Mouse (Mus musculus): ENCODE results near the gene Scarf2. TPM values are rescaled to one million over a fixed set of nuclear protein-coding genes. Genes with fewer than 3 reads are reported as not detected.

The Scarf2 gene
- 0.24 to 0.26 TPM (median 0.24 TPM) in 3 of 4 replicates, not detected in the other for total RNA-seq (2023; ENCODE audit: inconsistent age)

GRCm38 (mm10) chr16:17796971-17797811 is at the start of gene Scarf2:
Gene Scarf2, plus strand, starts transcription at chr16:17797282.

GRCm38 (mm10) chr16:17759344-17759773 is 37.7 kb upstream of the Scarf2 start, which contains the start of gene Klhl22:
Gene Klhl22, plus strand, starts transcription at chr16:17759618.

GRCm38 (mm10) chr16:17832821-17833220 is 35.7 kb downstream of the Scarf2 start, which contains the start of gene B830017H08Rik:
Gene B830017H08Rik, plus strand, starts transcription at chr16:17833121.

GRCm38 (mm10) chr16:17838051-17838450 is 41.0 kb downstream of the Scarf2 start, which contains the start of gene Car15:
Gene Car15, minus strand, starts transcription at chr16:17838364.

Other genes with a start within 250 kb of the Scarf2 start
- not detected in 4 replicates for gene Lrrc74b, start 236.0 kb upstream of the Scarf2 start, total RNA-seq (2023; ENCODE audit: inconsistent age)
- not detected in 4 replicates for gene P2rx6, start 235.4 kb upstream of the Scarf2 start, total RNA-seq (2023; ENCODE audit: inconsistent age)
- not detected in 4 replicates for gene Slc7a4, start 214.1 kb upstream of the Scarf2 start, total RNA-seq (2023; ENCODE audit: inconsistent age)
- gene Smpd4, start 177.9 kb upstream of the Scarf2 start, total RNA-seq (2023; ENCODE audit: inconsistent age) = 48.5 to 64.1 TPM (median 53.1 TPM) in 4 replicates
- gene Ccdc74a, start 150.8 kb upstream of the Scarf2 start, total RNA-seq (2023; ENCODE audit: inconsistent age) = not detected in 4 replicates
- gene Med15, start 64.4 kb upstream of the Scarf2 start, total RNA-seq (2023; ENCODE audit: inconsistent age) = 126 to 138 TPM (median 127 TPM) in 4 replicates
- gene Klhl22, start 37.7 kb upstream of the Scarf2 start, total RNA-seq (2023; ENCODE audit: inconsistent age) = 10.9 to 21.7 TPM (median 12.8 TPM) in 4 replicates
- not detected in 4 replicates for gene B830017H08Rik, start 35.8 kb downstream of the Scarf2 start, total RNA-seq (2023; ENCODE audit: inconsistent age)
- gene Car15, start 41.1 kb downstream of the Scarf2 start, total RNA-seq (2023; ENCODE audit: inconsistent age) = 13.5 to 20.7 TPM (median 15.1 TPM) in 4 replicates
- gene Gm20518, start 94.4 kb downstream of the Scarf2 start, total RNA-seq (2023; ENCODE audit: inconsistent age) = 2.6 to 3.5 TPM (median 2.9 TPM) in 4 replicates
- gene Tssk1, start 96.9 kb downstream of the Scarf2 start, total RNA-seq (2023; ENCODE audit: inconsistent age) = not detected in 4 replicates
- 64.1 to 71.8 TPM (median 67.0 TPM) in 4 replicates for gene Dgcr2, start 101.3 kb downstream of the Scarf2 start, total RNA-seq (2023; ENCODE audit: inconsistent age)
- not detected in 4 replicates for gene Tssk2, start 101.4 kb downstream of the Scarf2 start, total RNA-seq (2023; ENCODE audit: inconsistent age)
- gene Ess2, start 114.1 kb downstream of the Scarf2 start, total RNA-seq (2023; ENCODE audit: inconsistent age) = 56.0 to 63.9 TPM (median 58.8 TPM) in 4 replicates
- not detected in 4 replicates for gene Gsc2, start 117.8 kb downstream of the Scarf2 start, total RNA-seq (2023; ENCODE audit: inconsistent age)
- 24.4 to 32.4 TPM (median 27.8 TPM) in 4 replicates for gene Slc25a1, start 130.9 kb downstream of the Scarf2 start, total RNA-seq (2023; ENCODE audit: inconsistent age)
- not detected in 4 replicates for gene Vpreb2, start 183.1 kb downstream of the Scarf2 start, total RNA-seq (2023; ENCODE audit: inconsistent age)